Mouse (Mus musculus): ENCODE results near the gene Stk24. TPM values are rescaled to one million over a fixed set of nuclear protein-coding genes. Genes with fewer than 3 reads are reported as not detected.

Stk24 gene
- polyA plus RNA-seq, 1 experiment from 2014 or later, result 36.6 TPM

GRCm38 (mm10) chr14:121339951-121340401 is 39.8 kb downstream of the Stk24 start:
- 36% methylated on average over 8 of the region's 8 CpGs for WGBS
- Histone ChIP-seq H3K36me3 (ENCODE audit: insufficient read depth, low read length) (peaks cover 19% of the 10 kb centered on the region; the same call in 1 of the 2 replicates), H3K27me3 (ENCODE audit: insufficient read depth, low read length) (no peaks in the 10 kb centered on the region), H3K4me1 (replicated peaks; ENCODE audit: insufficient read depth, low read length) (peaks cover 29% of the 10 kb centered on the region), H3K4me2 (ENCODE audit: low read length) (no peak overlapping the region), H3K27ac (peak overlapping the region; percentile 13; the same call in 1 of the 2 replicates), H3K4me3 (replicated peaks; ENCODE audit: low read depth, low read length) (no peak overlapping the region), H3K9ac (ENCODE audit: low read depth, low read length) (0 out of 2 replicates have a peak overlapping the region, but pooled peaks have one; percentile 14), H3K9me3 (replicated peaks; ENCODE audit: low read length) (no peaks in the 10 kb centered on the region)
- TF ChIP-seq CTCF (IDR thresholded peaks at IDR 0.05; ENCODE audit: low read depth), result no peak
- DNase-seq (ENCODE audit: low spot score) (no peak), ATAC-seq (replicated peaks; ENCODE audit: low FRiP score, low read depth) (peak; percentile 71)

GRCm38 (mm10) chr14:121338819-121339573 is 40.8 kb downstream of the Stk24 start:
- 48% methylated on average over 18 of the region's 18 CpGs for WGBS
- Histone ChIP-seq H3K9ac (ENCODE audit: low read depth, low read length) (no peak overlapping the region), H3K9me3 (replicated peaks; ENCODE audit: low read length) (no peaks in the 10 kb centered on the region), H3K4me2 (ENCODE audit: low read length) (no peak overlapping the region), H3K36me3 (ENCODE audit: insufficient read depth, low read length) (peaks cover 25% of the 10 kb centered on the region; the same call in 1 of the 2 replicates), H3K4me1 (replicated peaks; ENCODE audit: insufficient read depth, low read length) (peaks cover 27% of the 10 kb centered on the region), H3K4me3 (replicated peaks; ENCODE audit: low read depth, low read length) (no peak overlapping the region), H3K27ac (peak overlapping the region; percentile 51; the same call in 1 of the 2 replicates), H3K27me3 (ENCODE audit: insufficient read depth, low read length) (no peaks in the 10 kb centered on the region)
- no peak for TF ChIP-seq CTCF (IDR thresholded peaks at IDR 0.05; ENCODE audit: low read depth)
- DNase-seq (ENCODE audit: low spot score) (peak; percentile 70), ATAC-seq (replicated peaks; ENCODE audit: low FRiP score, low read depth) (peak; percentile 45)

GRCm38 (mm10) chr14:121330090-121330408 is 49.8 kb downstream of the Stk24 start:
- ATAC-seq (replicated peaks; ENCODE audit: low FRiP score, low read depth), result no peak
- 62% methylated on average over 3 of the region's 3 CpGs for WGBS
- no peak for TF ChIP-seq CTCF (IDR thresholded peaks at IDR 0.05; ENCODE audit: low read depth)
- DNase-seq (ENCODE audit: low spot score), result no peak
- H3K4me3 ChIP-seq (replicated peaks; ENCODE audit: low read depth, low read length), result no peak overlapping the region
- peaks cover 8% of the 10 kb centered on the region; the same call in 1 of the 2 replicates for H3K4me1 ChIP-seq (replicated peaks; ENCODE audit: insufficient read depth, low read length)
- H3K9me3 ChIP-seq (replicated peaks; ENCODE audit: low read length), result no peaks in the 10 kb centered on the region
- no peak overlapping the region for H3K9ac ChIP-seq (ENCODE audit: low read depth, low read length)
- no peaks in the 10 kb centered on the region for H3K27me3 ChIP-seq (ENCODE audit: insufficient read depth, low read length)
- no peak overlapping the region for H3K4me2 ChIP-seq (ENCODE audit: low read length)
- H3K27ac ChIP-seq, result no peak overlapping the region
- 0 out of 2 replicates have a peak, but pooled peaks cover 6% of the 10 kb centered on the region for H3K36me3 ChIP-seq (ENCODE audit: insufficient read depth, low read length)

- Histone ChIP-seq H3K4me3 (replicated peaks; ENCODE audit: low read depth, low read length) (no peak overlapping the region), H3K36me3 (ENCODE audit: insufficient read depth, low read length) (0 out of 2 replicates have a peak, but pooled peaks cover 4% of the 10 kb centered on the region), H3K27ac (no peak overlapping the region), H3K4me1 (replicated peaks; ENCODE audit: insufficient read depth, low read length) (peaks cover 10% of the 10 kb centered on the region; the same call in 1 of the 2 replicates), H3K27me3 (ENCODE audit: insufficient read depth, low read length) (no peaks in the 10 kb centered on the region), H3K9me3 (replicated peaks; ENCODE audit: low read length) (no peaks in the 10 kb centered on the region), H3K9ac (ENCODE audit: low read depth, low read length) (no peak overlapping the region), H3K4me2 (ENCODE audit: low read length) (no peak overlapping the region)
- DNase-seq (ENCODE audit: low spot score) (no peak), ATAC-seq (replicated peaks; ENCODE audit: low FRiP score, low read depth) (no peak)
- 55% methylated on average over 5 of the region's 5 CpGs for WGBS
- 0 out of 2 replicates have a peak, but pooled peaks have one; percentile 4 for TF ChIP-seq CTCF (IDR thresholded peaks at IDR 0.05; ENCODE audit: low read depth)
These were observed 50.3 kb downstream of the Stk24 start for GRCm38 (mm10) chr14:121329401-121330089.

- TF ChIP-seq CTCF (IDR thresholded peaks at IDR 0.05; ENCODE audit: low read depth), result no peak
- Histone ChIP-seq H3K4me1 (replicated peaks; ENCODE audit: insufficient read depth, low read length) (peaks cover 10% of the 10 kb centered on the region; the same call in 1 of the 2 replicates), H3K27ac (no peak overlapping the region), H3K27me3 (ENCODE audit: insufficient read depth, low read length) (no peaks in the 10 kb centered on the region), H3K4me3 (replicated peaks; ENCODE audit: low read depth, low read length) (no peak overlapping the region), H3K4me2 (ENCODE audit: low read length) (no peak overlapping the region), H3K9ac (ENCODE audit: low read depth, low read length) (no peak overlapping the region), H3K9me3 (replicated peaks; ENCODE audit: low read length) (no peaks in the 10 kb centered on the region), H3K36me3 (ENCODE audit: insufficient read depth, low read length) (no peaks in the 10 kb centered on the region)
- DNase-seq (ENCODE audit: low spot score), result no peak
- WGBS, result 62% methylated on average over 5 of the region's 5 CpGs
- ATAC-seq (replicated peaks; ENCODE audit: low FRiP score, low read depth), result no peak
These were observed 50.9 kb downstream of the Stk24 start for GRCm38 (mm10) chr14:121328878-121329277.

GRCm38 (mm10) chr14:121326432-121326831 is 53.4 kb downstream of the Stk24 start:
- Histone ChIP-seq H3K4me1 (replicated peaks; ENCODE audit: insufficient read depth, low read length) (peaks cover 10% of the 10 kb centered on the region; the same call in 1 of the 2 replicates), H3K4me2 (ENCODE audit: low read length) (no peak overlapping the region), H3K27me3 (ENCODE audit: insufficient read depth, low read length) (no peaks in the 10 kb centered on the region), H3K9ac (ENCODE audit: low read depth, low read length) (no peak overlapping the region), H3K9me3 (replicated peaks; ENCODE audit: low read length) (no peaks in the 10 kb centered on the region), H3K4me3 (replicated peaks; ENCODE audit: low read depth, low read length) (no peak overlapping the region), H3K36me3 (ENCODE audit: insufficient read depth, low read length) (no peaks in the 10 kb centered on the region), H3K27ac (no peak overlapping the region)
- ATAC-seq (replicated peaks; ENCODE audit: low FRiP score, low read depth), result no peak
- no peak for DNase-seq (ENCODE audit: low spot score)
- no peak for TF ChIP-seq CTCF (IDR thresholded peaks at IDR 0.05; ENCODE audit: low read depth)
- 64% methylated on average over 2 of the region's 2 CpGs for WGBS

Measured in kidney, postnatal 0 days (tissue).